Mouse (Mus musculus) gastrocnemius, postnatal 36 days (tissue): ENCODE results near the gene Spatc1l. TPM values are rescaled to one million over a fixed set of nuclear protein-coding genes. Genes with fewer than 3 reads are reported as not detected.

Experiments used
- DNase-seq, 2 experiments: peaks; one replicate each; pipeline ENCODE4 v3.0.0; 2022
- intact Hi-C: fragments of 180-260 bp; cut with DNase I; formaldehyde crosslinking; loops from one replicate; pipeline ENCODE4 v1.15.1; 2025
- long read RNA-seq, 2 experiments: library from polyadenylated mRNA; stranded (forward); transcript quantifications; one replicate each; pipeline ENCODE4 v2.0.0; 2021
- total RNA-seq, 2 experiments: library from RNA; stranded (reverse); gene quantifications; 2 replicates each; pipeline ENCODE4 v1.2.3; 2021

Gene Spatc1l
- total RNA-seq = not detected
- long read RNA-seq, experiment 1 = 0 reads
- long read RNA-seq, experiment 2 = 0 reads

- intact Hi-C loops = no loop called here
Measured at GRCm38 (mm10) chr10:76561972-76562371, at the start of gene Spatc1l. Spatc1l (plus strand) TSS chr10:76562272.

GRCm38 (mm10) chr10:76512965-76513583 lies 49.0 kb upstream of the Spatc1l start:
- DNase-seq = peak; percentile 69 to 70
- intact Hi-C loops = no loop called here

More at GRCm38 (mm10) chr10:76561972-76562371, at the start of gene Spatc1l:
- DNase-seq = no peak

GRCm38 (mm10) chr10:76530922-76531321 lies 31.1 kb upstream of the Spatc1l start:
- no peak for DNase-seq
- intact Hi-C loops = no loop called here

- intact Hi-C loops = no loop called here
- DNase-seq = peak; percentile 89 to 92
Measured at GRCm38 (mm10) chr10:76531375-76531774, 30.7 kb upstream of the Spatc1l start, which contains the start of gene Lss. Lss (plus strand) TSS chr10:76531588.

- DNase-seq = no peak
- intact Hi-C loops = no loop called here
Measured at GRCm38 (mm10) chr10:76531828-76532227, 30.2 kb upstream of the Spatc1l start.

GRCm38 (mm10) chr10:76535526-76535925 lies 26.5 kb upstream of the Spatc1l start:
- intact Hi-C loops = no loop called here
- DNase-seq = no peak

- no peak for DNase-seq
Measured at GRCm38 (mm10) chr10:76537619-76538018, 24.5 kb upstream of the Spatc1l start.

GRCm38 (mm10) chr10:76541336-76542085 lies 20.6 kb upstream of the Spatc1l start:
- intact Hi-C loops = no loop called here
- DNase-seq = no peak

More at GRCm38 (mm10) chr10:76537619-76538018, 24.5 kb upstream of the Spatc1l start:
- intact Hi-C loops = no loop called here

- no peak for DNase-seq
- intact Hi-C loops = no loop called here
Measured at GRCm38 (mm10) chr10:76542636-76543375, 19.3 kb upstream of the Spatc1l start.

GRCm38 (mm10) chr10:76546566-76546965 lies 15.5 kb upstream of the Spatc1l start:
- intact Hi-C loops = no loop called here
- no peak for DNase-seq

GRCm38 (mm10) chr10:76548218-76548617 lies 13.9 kb upstream of the Spatc1l start:
- DNase-seq = no peak
- intact Hi-C loops = no loop called here

GRCm38 (mm10) chr10:76550458-76550857 lies 11.6 kb upstream of the Spatc1l start:
- intact Hi-C loops = loop anchor here (1.0 kb wide), 1 partner anchor 185 kb away; no protein-coding TSS in a partner anchor
- DNase-seq = no peak

- no peak for DNase-seq
- intact Hi-C loops = no loop called here
Measured at GRCm38 (mm10) chr10:76551556-76551955, 10.5 kb upstream of the Spatc1l start.

GRCm38 (mm10) chr10:76554061-76554460 lies 8.0 kb upstream of the Spatc1l start:
- intact Hi-C loops = no loop called here
- no peak for DNase-seq

- no peak for DNase-seq
- intact Hi-C loops = no loop called here
Measured at GRCm38 (mm10) chr10:76569996-76570685, 8.1 kb downstream of the Spatc1l start.

- intact Hi-C loops = no loop called here
- DNase-seq = no peak
Measured at GRCm38 (mm10) chr10:76571070-76571469, 9.0 kb downstream of the Spatc1l start.

- no peak for DNase-seq
- intact Hi-C loops = no loop called here
Measured at GRCm38 (mm10) chr10:76572151-76572550, 10.1 kb downstream of the Spatc1l start.

GRCm38 (mm10) chr10:76575374-76575773 lies 13.3 kb downstream of the Spatc1l start, which contains the start of gene Ftcd:
Ftcd (plus strand) TSS chr10:76575648.
- intact Hi-C loops = no loop called here

GRCm38 (mm10) chr10:76576920-76577319 lies 14.8 kb downstream of the Spatc1l start:
- intact Hi-C loops = no loop called here

More at GRCm38 (mm10) chr10:76575374-76575773, 13.3 kb downstream of the Spatc1l start, which contains the start of gene Ftcd:
- no peak for DNase-seq

GRCm38 (mm10) chr10:76584138-76584537 lies 22.1 kb downstream of the Spatc1l start:
- intact Hi-C loops = no loop called here
- DNase-seq = no peak

More at GRCm38 (mm10) chr10:76576920-76577319, 14.8 kb downstream of the Spatc1l start:
- DNase-seq = no peak
